Mouse (Mus musculus): ENCODE measurements around the gene Olfr571.

DNA sequence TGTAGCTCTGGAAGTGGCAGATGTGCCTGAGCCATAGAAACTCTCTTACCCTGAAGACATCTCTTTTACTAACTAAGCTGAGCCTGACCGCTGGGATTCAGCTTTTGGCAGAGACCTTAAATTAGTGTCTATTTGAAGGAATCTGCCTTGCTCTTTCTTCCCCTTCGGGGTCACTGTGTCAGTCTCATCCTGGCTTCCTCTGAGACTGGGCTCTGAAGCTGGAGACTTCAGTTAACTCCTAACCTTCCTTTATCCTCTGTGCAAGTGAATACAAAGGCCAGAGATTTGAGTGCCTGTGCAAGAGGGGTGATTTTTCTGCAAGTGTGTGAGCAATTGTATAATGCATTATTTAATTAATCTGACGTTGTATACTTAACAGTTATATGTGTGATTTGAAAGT is 26.6 kb downstream of the Olfr571 start, which contains the start of gene Olfr569:
- TF ChIP-seq EP300 (IDR thresholded peaks at IDR 0.05; ENCODE audit: insufficient read depth, low read depth, low read length) = no peak
- no peak for TF ChIP-seq CTCF (IDR thresholded peaks at IDR 0.05)

Measured in heart, adult 2 months (tissue).